ENCODE assay signal across 8 mouse cellular contexts in genomic region chr5:9162088-9162487, GRCm38 (mm10). TPM values are rescaled to one million over a fixed set of nuclear protein-coding genes. Genes with fewer than 3 reads are reported as not detected.
DNase-seq lines count a peak whose midpoint lies in the region; ATAC-seq and TF ChIP-seq lines count a peak whose summit lies in the region.

No protein-coding gene starts in this region.

- peak overlapping the region; percentile 67 for H3K4me2 ChIP-seq in forebrain, embryonic 11.5 days (ENCODE audit: low read depth, low read length, severe bottlenecking)
- H3K4me2 ChIP-seq in intestine, postnatal 0 days (replicated peaks; ENCODE audit: low read depth): peak overlapping the region; percentile 75

- peaks cover 6% of the 10 kb centered on the region for H3K4me1 ChIP-seq in lung, adult 2 months (ENCODE audit: control insufficient read depth, insufficient read depth, low read length)
- H3K4me1 ChIP-seq in forebrain, embryonic 11.5 days (replicated peaks; ENCODE audit: control insufficient read depth, insufficient read depth, low read length): 0 out of 2 replicates have a peak, but pooled peaks cover 2% of the 10 kb centered on the region
- peaks cover 7% of the 10 kb centered on the region for H3K4me1 ChIP-seq in intestine, postnatal 0 days (replicated peaks; ENCODE audit: control insufficient read depth, insufficient read depth, low read length)

- peak overlapping the region; percentile 83 for H3K4me3 ChIP-seq in lung, adult 2 months (replicated peaks; ENCODE audit: extremely low read depth, low read depth, low read length)
- peak overlapping the region; percentile 96 for H3K4me3 ChIP-seq in forebrain, embryonic 11.5 days (ENCODE audit: low read depth, low read length)
- peak overlapping the region; percentile 95 for H3K4me3 ChIP-seq in intestine, postnatal 0 days (ENCODE audit: low read depth, low read length)

- H3K36me3 ChIP-seq in forebrain, embryonic 11.5 days (ENCODE audit: control insufficient read depth, insufficient read depth, low read length): no peaks in the 10 kb centered on the region
- H3K36me3 ChIP-seq in intestine, postnatal 0 days (ENCODE audit: control insufficient read depth, insufficient read depth): no peaks in the 10 kb centered on the region

- no peaks in the 10 kb centered on the region for H3K27me3 ChIP-seq in forebrain, embryonic 11.5 days (ENCODE audit: control insufficient read depth, insufficient read depth, low read length)
- H3K27me3 ChIP-seq in intestine, postnatal 0 days (replicated peaks; ENCODE audit: control insufficient read depth, insufficient read depth, low read length): no peaks in the 10 kb centered on the region

- ATAC-seq in activated CD4-positive, CD25-positive, alpha-beta regulatory T cell, adult 4 months: peak; percentile 3
- ATAC-seq in forebrain, embryonic 11.5 days (replicated peaks; ENCODE audit: low FRiP score): peak; percentile 16
- ATAC-seq in intestine, postnatal 0 days: no peak
- ATAC-seq in megakaryocyte progenitor cell, adult 5-6 weeks (replicated peaks; ENCODE audit: poor library complexity): peak; percentile 10; the same call in 1 of the 2 replicates

- no peak for TF ChIP-seq CTCF in lung, adult 2 months (IDR thresholded peaks at IDR 0.05; ENCODE audit: insufficient read depth, low read length)
- TF ChIP-seq CTCF in intestine, postnatal 0 days (IDR thresholded peaks at IDR 0.05; ENCODE audit: low read depth): no peak

- TF ChIP-seq POLR2A in lung, adult 2 months (IDR thresholded peaks at IDR 0.05; ENCODE audit: borderline replicate concordance, extremely low read depth, low read depth, low read length): no peak

- no peaks in the 10 kb centered on the region for H3K9me3 ChIP-seq in forebrain, embryonic 11.5 days (ENCODE audit: control insufficient read depth, low read length)
- H3K9me3 ChIP-seq in intestine, postnatal 0 days (ENCODE audit: control insufficient read depth): no peaks in the 10 kb centered on the region

- H3K9ac ChIP-seq in forebrain, embryonic 11.5 days (ENCODE audit: low read length): peak overlapping the region; percentile 94
- peak overlapping the region; percentile 58 for H3K9ac ChIP-seq in intestine, postnatal 0 days (ENCODE audit: low read depth, low read length)

- 2% methylated on average over 7 of the region's 7 CpGs for WGBS in lung, adult 2 months
- 20% methylated on average over 7 of the region's 7 CpGs for WGBS in forebrain, embryonic 11.5 days
- WGBS in intestine, postnatal 0 days: 9% methylated on average over 7 of the region's 7 CpGs

- peak overlapping the region; percentile 19; the same call in 1 of the 2 replicates for H3K27ac ChIP-seq in forebrain, embryonic 11.5 days (ENCODE audit: low read depth, low read length)
- H3K27ac ChIP-seq in intestine, postnatal 0 days (ENCODE audit: low read depth, low read length): peak overlapping the region; percentile 100

- DNase-seq in lung, adult 2 months: no peak
- DNase-seq in lung, postnatal 14 days: no peak
- peak; percentile 52 for DNase-seq in forebrain, embryonic 11.5 days (ENCODE audit: low spot score)
- peak; percentile 24 for DNase-seq in thymus, postnatal 14 days
- no peak for DNase-seq in gastrocnemius, adult 8-10 months (ENCODE audit: low spot score in 2 of 2)

RNA-seq across cellular contexts. Expression of gene Dmtf1, which starts 0.5 kb away (rescaled TPM):
- 8.4 and 14.0 TPM in 2 replicates for polyA plus RNA-seq in lung, adult 2 months (2012; rRNA removed)
- polyA plus RNA-seq in activated CD4-positive, CD25-positive, alpha-beta regulatory T cell, adult 4 months (2017; shearing (Covaris generic)): 10 to 100 TPM; 76.6 to 81.2 TPM
- polyA plus RNA-seq in forebrain, embryonic 11.5 days (2014; fragmentation: Nextera tagmentation; extraction: Ambion mirVana): 70.5 and 76.8 TPM in 2 replicates
- 12.7 and 13.1 TPM in 2 replicates for polyA plus RNA-seq in intestine, postnatal 0 days (2015; fragmentation: Nextera tagmentation; extraction: Ambion mirVana)
- total RNA-seq in megakaryocyte progenitor cell, adult 5-6 weeks (2015): 32.9 and 36.9 TPM in 2 replicates
- total RNA-seq in megakaryocyte progenitor cell, adult 5-6 weeks (2017): 32.8 and 41.9 TPM in 2 replicates
- total RNA-seq in gastrocnemius, adult 8-10 months (2022): 1 to 10 TPM; 6.1 to 8.6 (median 6.8) TPM

Comparison
In these comparisons a context has a peak if more than half of its experiments do, and no peak if none do; other contexts are left out.
1. DNase-seq: peak in forebrain, embryonic 11.5 days (single experiment) and thymus, postnatal 14 days (single experiment); none in lung, adult 2 months (single experiment), lung, postnatal 14 days (single experiment) and gastrocnemius, adult 8-10 months (0 of 2).
2. Peak in every context shown above with its lines, with median percentiles within 50 percentile points of each other: H3K4me3 ChIP-seq.